Mouse (Mus musculus) yolk sac, embryonic 10.5 days (tissue): ENCODE measurements around the gene Olfr566.

Source experiments
- DNase-seq: peaks from one replicate; pipeline ENCODE4 v3.0.0-alpha.2; 2017; ENCODE audit warnings: low spot score

The Olfr566 gene

DNA sequence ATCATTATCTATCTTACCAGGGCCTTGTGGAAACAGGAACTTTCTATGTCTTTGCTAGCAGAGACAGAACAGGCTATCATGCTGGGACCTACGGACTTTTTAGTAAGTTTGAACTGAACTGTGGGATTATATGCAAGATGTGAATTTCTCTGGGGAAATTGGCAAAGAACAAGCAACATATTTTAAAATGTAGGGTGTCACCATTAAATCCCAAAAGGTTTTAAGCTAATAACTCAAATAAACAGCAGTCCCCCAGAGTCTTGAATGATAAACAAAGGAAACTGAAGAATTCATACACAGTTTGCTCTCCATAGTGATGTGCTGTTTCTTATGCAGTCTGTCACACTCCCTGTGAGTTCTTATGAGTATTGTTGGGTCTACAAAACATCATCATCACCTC lies at the start of gene Olfr566:
TSS of gene Olfr566 (minus strand) at position 101 of the 400 bp plus-strand sequence.
- DNase-seq = no peak

DNA sequence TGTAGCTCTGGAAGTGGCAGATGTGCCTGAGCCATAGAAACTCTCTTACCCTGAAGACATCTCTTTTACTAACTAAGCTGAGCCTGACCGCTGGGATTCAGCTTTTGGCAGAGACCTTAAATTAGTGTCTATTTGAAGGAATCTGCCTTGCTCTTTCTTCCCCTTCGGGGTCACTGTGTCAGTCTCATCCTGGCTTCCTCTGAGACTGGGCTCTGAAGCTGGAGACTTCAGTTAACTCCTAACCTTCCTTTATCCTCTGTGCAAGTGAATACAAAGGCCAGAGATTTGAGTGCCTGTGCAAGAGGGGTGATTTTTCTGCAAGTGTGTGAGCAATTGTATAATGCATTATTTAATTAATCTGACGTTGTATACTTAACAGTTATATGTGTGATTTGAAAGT lies 32.2 kb upstream of the Olfr566 start, which contains the start of gene Olfr569:
TSS of gene Olfr569 (minus strand) at position 101 of the 400 bp plus-strand sequence.
- no peak for DNase-seq

GRCm38 (mm10) chr7:102876822-102877221 lies 18.3 kb upstream of the Olfr566 start, which contains the start of gene Olfr568:
Olfr568 (plus strand) TSS chr7:102877122.
- no peak for DNase-seq

DNA sequence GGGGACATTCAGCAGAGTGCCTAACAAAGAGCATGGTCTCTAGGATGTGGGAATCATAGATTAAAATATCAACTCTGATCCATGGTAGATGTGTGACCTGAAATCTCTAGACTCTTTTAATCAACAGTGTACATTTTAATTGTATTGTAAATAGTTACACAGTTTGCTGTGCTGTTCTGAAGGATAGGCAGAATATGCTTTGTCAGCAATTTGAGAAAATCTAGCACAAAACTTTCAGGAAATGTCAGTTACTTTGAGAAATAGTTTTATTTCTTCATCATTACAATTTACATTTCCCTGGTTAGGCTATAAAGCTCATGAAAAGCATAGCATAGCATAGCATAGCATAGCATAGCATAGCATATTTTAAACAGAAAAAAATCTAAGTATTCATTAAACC lies 2.8 kb downstream of the Olfr566 start:
- DNase-seq = no peak
